Mouse (Mus musculus) adrenal gland, postnatal 14 days (tissue): ENCODE measurements at regions not wholly inside any gene's neighbourhood (a gene's known extent, or its start where the extent isn't known, plus 50 kb on each side); places are given as distances from the start of the nearest gene placed in this dataset.

Experiments used
- DNase-seq: peaks from one replicate; pipeline ENCODE4 v3.0.0; 2021; ENCODE audit warnings: mixed read lengths

DNA sequence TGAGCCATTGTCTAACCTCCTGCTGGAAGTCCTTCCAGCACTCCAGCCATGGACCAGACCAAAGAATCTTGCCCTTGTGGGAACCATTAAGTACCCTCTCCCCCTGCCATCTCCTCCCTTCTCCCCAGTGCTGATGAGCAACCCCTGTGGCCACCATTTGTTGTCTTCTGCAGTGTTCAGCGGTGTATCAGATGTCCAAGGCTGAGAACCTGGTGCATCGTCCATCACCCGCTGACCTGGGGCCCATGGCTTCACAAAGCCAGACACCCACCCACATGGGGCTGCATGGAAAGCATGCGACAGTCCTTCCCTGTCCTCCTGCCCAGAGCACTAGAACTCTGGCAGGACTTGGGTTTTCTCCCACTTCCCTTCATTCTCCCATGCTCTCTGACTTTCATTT, 1596.7 kb downstream of the D3Ertd751e start:
- DNase-seq, result no peak

- DNase-seq, result peak; percentile 18
Observed at GRCm38 (mm10) chr3:43342928-43343327, 1600.5 kb downstream of the D3Ertd751e start.

DNA sequence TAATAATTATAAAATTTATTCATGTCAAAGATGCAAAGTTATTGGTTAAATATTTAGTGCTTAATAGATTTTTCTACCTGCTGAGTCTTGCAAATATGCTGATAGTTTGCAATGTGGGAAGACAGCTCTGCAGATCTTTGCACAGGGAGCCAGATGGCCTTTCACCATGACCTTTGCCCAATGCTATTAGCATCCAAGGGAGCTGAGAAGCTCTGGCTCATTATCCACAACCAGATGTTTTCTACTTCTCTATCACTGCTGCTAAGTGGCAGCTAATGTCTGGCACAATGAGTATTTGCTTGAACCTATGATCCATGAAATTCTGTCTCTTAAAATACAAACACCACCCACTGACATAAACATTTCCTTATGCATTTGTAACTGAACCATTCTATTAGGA, 1610.4 kb downstream of the D3Ertd751e start:
- DNase-seq, result no peak

DNA sequence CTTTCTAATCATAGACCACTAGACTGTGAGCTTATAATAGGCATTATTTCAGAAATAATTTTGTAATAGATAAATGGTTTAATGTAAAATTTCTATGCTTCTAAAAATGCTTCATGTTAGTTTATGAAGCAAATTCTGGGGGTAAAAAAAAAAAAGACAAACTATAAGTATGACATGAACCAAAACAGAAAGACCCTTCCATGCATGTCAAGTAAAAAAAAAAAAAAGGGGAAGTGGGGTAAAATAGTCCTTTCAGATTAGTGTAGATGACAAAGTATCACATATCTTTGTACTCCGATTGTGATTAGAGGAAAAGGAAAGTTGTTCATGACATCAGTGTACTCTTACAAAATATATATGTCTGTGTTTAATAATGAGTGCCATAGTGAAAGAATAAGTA, 1616.1 kb downstream of the D3Ertd751e start:
- DNase-seq, result no peak

DNA sequence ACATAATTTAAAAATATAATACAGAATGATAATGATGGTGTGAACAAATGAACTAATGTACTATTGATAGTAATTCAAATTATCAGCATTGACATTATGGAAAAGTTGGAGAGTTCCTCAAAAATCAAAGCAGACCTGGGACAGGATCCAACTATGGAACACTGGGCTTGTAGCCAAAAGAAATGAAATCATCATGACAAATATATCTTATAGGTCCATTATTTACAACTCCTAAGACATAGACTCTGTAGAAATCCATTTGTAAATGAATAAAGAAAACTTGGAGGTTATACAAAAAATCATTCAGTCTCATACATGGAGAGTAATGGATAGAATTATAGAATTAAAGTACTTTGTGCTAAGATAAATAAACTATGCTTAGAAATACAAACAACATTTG, 1657.5 kb downstream of the D3Ertd751e start:
- DNase-seq, result no peak

GRCm38 (mm10) chr3:43424886-43425285, 1682.5 kb downstream of the D3Ertd751e start:
- no peak for DNase-seq

- no peak for DNase-seq
Observed at GRCm38 (mm10) chr3:43426672-43427071, 1684.3 kb downstream of the D3Ertd751e start.

GRCm38 (mm10) chr3:43461541-43462109, 1719.2 kb downstream of the D3Ertd751e start:
- DNase-seq, result no peak
